Mouse (Mus musculus) E14TG2a.4 (cell line): ENCODE results near the gene AC161166.1.
"Not testable (repeated sequence)": the region's sequence is repeated elsewhere in the genome, so short reads cannot be mapped to it uniquely, and the experiment has no call there.

Experiments used
- H3K27me3 ChIP-seq: 2 replicates; pipeline ENCODE4 v1.6.1; 2014; ENCODE audit warnings: low read length, control low read depth; ENCODE audit not compliant: insufficient read depth
- H3K36me3 ChIP-seq: 2 replicates; pipeline ENCODE4 v1.6.1; 2014; ENCODE audit warnings: low read length, control low read depth; ENCODE audit not compliant: insufficient read depth
- H3K4me1 ChIP-seq: replicated peaks from 2 replicates; pipeline ENCODE4 v1.6.1; 2014; ENCODE audit warnings: low read depth, low read length, control low read depth
- H3K4me3 ChIP-seq: replicated peaks from 2 replicates; pipeline ENCODE4 v1.5.1; 2014; ENCODE audit warnings: mild to moderate bottlenecking, low read length
- H3K9me3 ChIP-seq: 2 replicates; pipeline ENCODE4 v1.6.1; 2014; ENCODE audit warnings: low read length, control low read depth
- CTCF ChIP-seq: conservative IDR thresholded peaks from 2 replicates; pipeline ENCODE4 v1.5.1; 2014; ENCODE audit warnings: low read length
- NANOG ChIP-seq: IDR thresholded peaks from 2 replicates; pipeline ENCODE4 v1.6.1; 2014; ENCODE audit warnings: borderline replicate concordance, low read length, mixed read lengths
- POU5F1 ChIP-seq: IDR thresholded peaks from 2 replicates; pipeline ENCODE4 v1.6.1; 2014; ENCODE audit warnings: low read length, borderline replicate concordance

AC161166.1 gene

DNA sequence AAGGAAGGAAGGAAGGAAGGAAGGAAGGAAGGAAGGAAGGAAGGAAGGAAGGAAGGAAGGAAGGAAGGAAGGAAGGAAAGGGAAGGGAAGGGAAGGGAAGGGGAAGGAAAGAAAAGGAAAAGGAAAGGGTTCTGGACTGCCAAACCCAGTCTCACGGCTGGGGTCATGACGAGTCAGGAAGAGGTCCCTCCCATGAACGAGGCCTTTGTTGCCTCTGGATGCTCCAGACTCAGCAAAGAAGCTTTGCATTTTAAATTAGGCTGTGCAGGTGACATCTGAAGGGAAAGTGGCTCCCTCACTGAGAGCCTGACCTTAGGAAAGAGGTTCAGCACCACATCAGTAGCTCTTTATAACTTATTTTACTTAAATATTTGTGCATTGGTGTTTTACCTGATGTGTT lies 6.9 kb upstream of the AC161166.1 start:
- TF ChIP-seq CTCF, result no peak
- no peak for TF ChIP-seq POU5F1
- no peak for TF ChIP-seq NANOG
- peaks cover 32% of the 10 kb centered on the region for H3K36me3 ChIP-seq
- H3K4me1 ChIP-seq, result peaks cover 82% of the 10 kb centered on the region
- H3K9me3 ChIP-seq, result no peaks in the 10 kb centered on the region
- peaks cover 4% of the 10 kb centered on the region; the same call in 1 of the 2 replicates for H3K27me3 ChIP-seq
- no peak overlapping the region for H3K4me3 ChIP-seq

DNA sequence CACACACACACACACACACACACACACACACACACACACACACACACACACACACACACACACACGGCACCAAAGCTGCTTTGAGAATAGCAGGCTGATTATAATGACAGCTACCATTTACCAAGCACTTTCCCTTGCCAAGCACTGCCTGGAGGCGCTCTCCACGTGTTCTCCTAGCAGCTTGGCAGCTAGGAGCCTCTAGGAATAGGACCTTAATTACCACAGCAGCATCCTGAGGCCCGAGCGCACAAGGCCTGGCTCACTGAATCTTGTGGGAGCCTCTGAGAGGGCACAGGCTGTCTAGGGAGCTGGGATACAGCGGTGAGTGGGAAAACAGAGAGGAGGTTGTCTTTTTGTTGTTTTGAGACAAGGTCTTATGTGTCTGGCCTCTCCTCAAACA lies 5.4 kb upstream of the AC161166.1 start:
- Histone ChIP-seq H3K4me1 (peaks cover 89% of the 10 kb centered on the region), H3K4me3 (0 out of 2 replicates have a peak overlapping the region, but pooled peaks have one; percentile 5), H3K36me3 (peaks cover 47% of the 10 kb centered on the region), H3K27me3 (no peaks in the 10 kb centered on the region), H3K9me3 (no peaks in the 10 kb centered on the region)
- TF ChIP-seq CTCF (no peak), NANOG (no peak), POU5F1 (no peak)

DNA sequence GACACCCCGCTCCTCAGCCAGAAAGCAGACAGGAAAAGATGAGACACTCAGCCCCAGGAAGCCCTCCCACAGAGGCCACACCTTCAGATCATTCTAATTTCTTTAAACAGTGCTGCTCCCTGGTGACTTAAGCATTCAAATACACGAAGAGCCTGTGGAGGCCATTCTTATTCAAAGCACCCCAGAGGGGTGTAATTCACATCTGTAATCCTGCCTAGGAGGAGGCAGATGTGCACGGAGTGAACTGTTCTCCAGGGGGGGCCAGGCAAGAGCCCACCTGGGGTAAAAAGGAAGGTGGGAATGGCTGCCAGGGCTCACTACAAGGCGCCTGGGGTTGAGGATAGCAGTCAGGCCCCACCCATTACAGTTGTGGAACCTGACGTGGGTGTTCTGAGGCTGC lies 4.8 kb upstream of the AC161166.1 start:
- Histone ChIP-seq H3K4me3 (peak overlapping the region; percentile 13; the same call in 1 of the 2 replicates), H3K36me3 (peaks cover 53% of the 10 kb centered on the region), H3K27me3 (no peaks in the 10 kb centered on the region), H3K4me1 (peaks cover 91% of the 10 kb centered on the region), H3K9me3 (no peaks in the 10 kb centered on the region)
- TF ChIP-seq POU5F1 (peak; percentile 98), NANOG (peak; percentile 95), CTCF (no peak)

DNA sequence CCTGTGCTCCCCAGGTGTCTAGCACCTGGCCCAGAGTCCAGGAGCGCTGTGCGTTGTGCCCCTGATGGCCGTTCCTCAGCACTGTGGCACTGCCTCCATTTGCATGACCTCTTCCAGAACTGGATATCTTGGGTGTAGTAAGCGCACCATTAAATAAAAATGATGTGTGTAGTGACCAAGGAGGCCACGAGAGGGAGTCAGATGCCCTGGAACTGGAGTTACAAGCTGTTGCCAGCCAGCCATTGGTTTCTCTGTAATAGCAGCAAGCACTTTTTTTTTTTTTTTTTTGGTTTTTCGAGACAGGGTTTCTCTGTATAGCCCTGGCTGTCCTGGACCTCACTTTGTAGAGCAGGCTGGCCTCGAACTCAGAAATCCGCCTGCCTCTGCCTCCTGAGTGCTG lies 4.1 kb upstream of the AC161166.1 start:
- Histone ChIP-seq H3K4me1 (peaks cover 96% of the 10 kb centered on the region), H3K36me3 (peaks cover 59% of the 10 kb centered on the region), H3K4me3 (peak overlapping the region; percentile 35; the same call in 1 of the 2 replicates)
- not testable (repeated sequence) for H3K27me3 ChIP-seq, H3K9me3 ChIP-seq
- TF ChIP-seq CTCF, result peak; percentile 55

DNA sequence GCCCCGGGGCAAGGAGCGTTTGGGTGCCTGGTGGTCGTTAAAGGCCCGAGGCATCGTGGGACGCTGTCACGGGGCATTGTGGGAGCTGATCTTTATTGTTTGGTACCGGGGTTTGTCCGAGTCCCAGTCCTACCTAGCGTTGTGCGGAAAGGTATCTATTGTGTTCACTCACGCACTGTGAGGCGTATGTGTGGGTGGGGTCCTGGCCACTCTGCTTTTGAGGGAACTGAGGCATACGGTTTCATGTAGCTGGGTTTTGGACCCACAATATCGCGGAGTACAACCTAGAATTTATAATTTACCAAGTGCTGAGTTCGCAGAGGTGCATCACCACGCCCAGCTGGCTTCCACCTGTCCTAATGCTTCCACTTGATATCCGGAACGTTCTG lies 4.5 kb downstream of the AC161166.1 start:
- H3K4me1 ChIP-seq, result peaks cover 88% of the 10 kb centered on the region
- no peak for TF ChIP-seq CTCF
- TF ChIP-seq NANOG, result no peak
- no peak for TF ChIP-seq POU5F1
- no peaks in the 10 kb centered on the region for H3K27me3 ChIP-seq

DNA sequence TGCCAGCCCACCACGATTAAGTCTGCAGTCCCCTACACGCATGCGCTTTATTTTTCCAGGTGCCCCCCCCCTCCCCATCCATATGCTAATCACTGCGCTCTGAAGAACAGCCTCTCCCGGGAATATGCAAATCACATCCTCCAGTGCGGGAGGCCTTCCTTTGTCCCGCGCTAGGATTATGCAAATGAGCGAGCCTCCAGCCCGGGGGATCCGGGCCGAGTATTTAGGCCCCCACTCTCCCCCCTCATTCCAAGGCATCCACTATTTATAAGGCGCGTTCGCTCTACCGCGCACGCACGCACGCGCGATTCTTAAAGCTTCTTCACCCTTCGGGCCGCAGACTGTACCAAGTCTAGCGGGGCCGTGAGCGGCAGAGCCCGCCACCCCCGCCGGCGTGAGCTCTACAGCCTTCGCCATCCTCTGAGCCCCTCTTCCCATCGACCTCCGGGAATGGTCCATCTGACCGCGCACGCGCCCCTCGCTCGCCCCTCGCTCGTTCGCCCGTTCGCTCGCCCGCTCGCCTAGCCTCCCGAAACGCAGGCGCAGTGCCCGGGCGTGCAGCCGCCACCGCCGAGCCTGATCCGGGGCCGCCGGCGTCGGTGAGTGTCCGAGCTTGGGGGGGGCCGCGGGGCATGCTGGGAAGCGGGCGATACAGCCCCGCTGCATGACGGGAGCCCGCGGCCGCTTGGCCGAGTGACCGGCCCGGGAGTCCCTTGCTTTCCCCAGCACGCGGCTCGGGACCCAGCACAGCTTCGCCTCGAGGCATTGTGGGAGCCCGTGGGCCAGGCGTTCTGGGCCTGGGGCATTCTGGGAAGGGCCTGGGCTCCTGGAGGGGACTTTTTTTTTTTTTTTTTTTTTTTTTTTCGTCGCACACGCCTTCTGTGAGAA lies 5.2 kb downstream of the AC161166.1 start, which contains the start of gene Zfp428:
Gene Zfp428, plus strand, starts transcription at position 169 of the 888 bp plus-strand sequence.
- Histone ChIP-seq H3K36me3 (peaks cover 36% of the 10 kb centered on the region), H3K4me1 (peaks cover 88% of the 10 kb centered on the region), H3K9me3 (no peaks in the 10 kb centered on the region), H3K4me3 (peak within 1 kb of the TSS; percentile 92), H3K27me3 (no peaks in the 10 kb centered on the region)
- TF ChIP-seq NANOG (no peak), CTCF (no peak), POU5F1 (peak; percentile 38; the same call in 1 of the 2 replicates)

More for the DNA sequence above, 4.5 kb downstream of the AC161166.1 start:
- H3K36me3 ChIP-seq, result peaks cover 43% of the 10 kb centered on the region
- no peaks in the 10 kb centered on the region for H3K9me3 ChIP-seq
- peak overlapping the region; percentile 92 for H3K4me3 ChIP-seq

DNA sequence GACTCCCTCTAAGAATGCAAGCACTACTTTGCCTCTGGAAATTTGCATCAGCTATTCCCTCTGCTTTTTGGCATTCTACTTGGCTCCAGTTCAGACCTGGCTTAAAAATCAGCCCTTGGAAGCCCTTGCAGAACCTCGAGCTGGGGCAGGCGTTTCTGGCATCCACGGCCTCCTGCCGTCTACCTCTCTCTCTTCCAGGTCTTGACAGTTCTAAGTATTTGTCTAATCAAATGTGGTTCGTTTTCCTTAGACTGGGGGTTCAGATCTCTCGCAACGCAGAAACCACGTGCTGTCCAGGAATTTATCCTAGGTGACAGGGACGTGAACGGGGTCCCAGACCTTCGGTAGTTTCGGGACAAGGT lies 5.8 kb downstream of the AC161166.1 start:
- TF ChIP-seq POU5F1 (no peak), NANOG (no peak), CTCF (no peak)
- Histone ChIP-seq H3K9me3 (no peaks in the 10 kb centered on the region), H3K27me3 (no peaks in the 10 kb centered on the region), H3K4me1 (peaks cover 88% of the 10 kb centered on the region), H3K4me3 (peak overlapping the region; percentile 92), H3K36me3 (peaks cover 30% of the 10 kb centered on the region)

DNA sequence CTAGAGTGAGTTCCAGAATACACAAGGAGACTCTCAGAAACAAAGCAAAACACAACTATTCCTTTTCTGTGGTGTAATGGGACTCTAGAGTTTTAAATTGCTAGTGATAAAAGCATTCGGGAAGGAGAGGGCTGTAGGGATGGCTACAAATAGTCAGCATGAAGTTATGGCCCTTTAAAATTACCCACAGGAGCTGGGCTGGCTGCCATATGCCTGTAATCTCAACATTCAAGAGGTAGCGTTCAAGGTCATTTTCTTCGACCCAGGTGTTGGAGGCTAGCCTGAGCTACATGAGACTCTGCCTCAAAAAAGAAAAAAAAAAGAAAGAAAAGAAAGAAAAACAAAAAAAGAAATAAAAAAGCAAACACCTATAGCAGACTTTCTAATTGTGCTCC lies 6.2 kb downstream of the AC161166.1 start:
- H3K9me3 ChIP-seq, result no peaks in the 10 kb centered on the region
- H3K36me3 ChIP-seq, result peaks cover 26% of the 10 kb centered on the region
- H3K4me1 ChIP-seq, result peaks cover 88% of the 10 kb centered on the region
- TF ChIP-seq POU5F1, result no peak
- peak overlapping the region; percentile 92 for H3K4me3 ChIP-seq
- H3K27me3 ChIP-seq, result no peaks in the 10 kb centered on the region
